Mouse (Mus musculus) embryonic facial prominence, embryonic 11.5 days (tissue): ENCODE measurements around the gene Mtch2. TPM values are rescaled to one million over a fixed set of nuclear protein-coding genes. Genes with fewer than 3 reads are reported as not detected.

Experiments
- ATAC-seq: fragments of 200-750 bp; cut with Nextera tagmentation; replicated peaks from 2 replicates; pipeline ENCODE4 v1.8.0; 2017; ENCODE audit warnings: low read depth; ENCODE audit not compliant: insufficient number of reproducible peaks, low FRiP score, low TSS enrichment
- DNase-seq: peaks from one replicate; pipeline ENCODE4 v3.0.0-alpha.2; 2015; ENCODE audit warnings: low spot score
- H3K27ac ChIP-seq: fragments of 300-500 bp; sonication (generic); replicated peaks from 2 replicates; pipeline ENCODE4 v1.5.1; 2014; ENCODE audit warnings: mild to moderate bottlenecking, low read depth, low read length, control low read depth
- H3K27me3 ChIP-seq: fragments of 300-500 bp; sonication (generic); 2 replicates; pipeline ENCODE4 v1.6.1; 2014; ENCODE audit warnings: mild to moderate bottlenecking, low read length, moderate library complexity, mixed read lengths; ENCODE audit not compliant: control insufficient read depth, insufficient read depth
- H3K36me3 ChIP-seq: fragments of 300-500 bp; sonication (generic); replicated peaks from 2 replicates; pipeline ENCODE4 v1.6.1; 2014; ENCODE audit warnings: low read depth, mild to moderate bottlenecking, low read length, moderate library complexity, mixed read lengths; ENCODE audit not compliant: control insufficient read depth, insufficient read depth
- H3K4me1 ChIP-seq: fragments of 300-500 bp; sonication (generic); 2 replicates; pipeline ENCODE4 v1.6.1; 2014; ENCODE audit warnings: low read length, mixed read lengths; ENCODE audit not compliant: control insufficient read depth, insufficient read depth
- H3K4me2 ChIP-seq: fragments of 300-500 bp; sonication (generic); 2 replicates; pipeline ENCODE4 v1.6.1; 2014; ENCODE audit warnings: low read depth, mild to moderate bottlenecking, control low read depth, low read length, moderate library complexity
- H3K4me3 ChIP-seq: fragments of 300-500 bp; sonication (generic); 2 replicates; pipeline ENCODE4 v1.5.1; 2014; ENCODE audit warnings: low read depth, low read length, control low read depth
- H3K9ac ChIP-seq: fragments of 300-500 bp; sonication (generic); replicated peaks from 2 replicates; pipeline ENCODE4 v1.6.1; 2014; ENCODE audit warnings: mild to moderate bottlenecking, control low read depth, low read length
- H3K9me3 ChIP-seq: fragments of 300-500 bp; sonication (generic); replicated peaks from 2 replicates; pipeline ENCODE4 v1.6.1; 2016; ENCODE audit warnings: mild to moderate bottlenecking, low read length, inconsistent platforms, mixed read lengths; ENCODE audit not compliant: control insufficient read depth
- WGBS: fragments of 180-500 bp; shearing (Covaris S2); extraction: QIAGEN DNeasy Blood & Tissue Kit; methylation state at CpG from one replicate; pipeline ENCODE4 v1.1.7; 2014; 5-methylcytosine and 5-hydroxymethylcytosine counted together
- polyA plus RNA-seq: library from polyadenylated mRNA; unstranded; fragments of >200 nt; fragmentation: Nextera tagmentation; extraction: Ambion mirVana; gene quantifications from 2 replicates; pipeline ENCODE4 v1.2.1, GENCODE M21; 2014

The Mtch2 gene
- polyA plus RNA-seq, 1 experiment from 2014 or later = 239 TPM

DNA sequence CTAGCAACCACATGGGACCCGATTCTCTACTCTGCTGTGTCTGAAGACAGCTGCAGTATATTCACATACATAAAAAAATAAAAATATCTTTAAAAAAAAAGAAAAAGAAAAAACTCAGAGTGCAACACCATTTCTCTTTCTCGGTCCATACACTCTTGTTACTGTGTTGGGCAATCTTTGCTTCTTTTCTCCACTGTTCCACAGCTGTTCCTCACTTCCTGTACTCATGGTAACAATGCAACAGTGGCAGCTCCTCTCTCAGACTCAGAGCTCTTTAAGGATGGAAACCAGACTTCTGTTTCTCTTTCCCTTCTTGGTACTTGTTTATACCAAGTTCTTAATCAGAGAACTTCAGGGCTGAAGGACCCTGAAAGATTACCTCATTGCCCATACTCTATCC, 56.4 kb downstream of the Mtch2 start:
- ATAC-seq (no peak), DNase-seq (no peak)
- Histone ChIP-seq H3K36me3 (peaks cover 2% of the 10 kb centered on the region; the same call in 1 of the 2 replicates), H3K4me3 (peak overlapping the region; percentile 67), H3K27ac (no peak overlapping the region), H3K4me2 (peak overlapping the region; percentile 65), H3K4me1 (no peaks in the 10 kb centered on the region), H3K9ac (peak overlapping the region; percentile 89), H3K9me3 (no peaks in the 10 kb centered on the region), H3K27me3 (no peaks in the 10 kb centered on the region)
- WGBS = 85% methylated on average over 2 of the region's 2 CpGs

DNA sequence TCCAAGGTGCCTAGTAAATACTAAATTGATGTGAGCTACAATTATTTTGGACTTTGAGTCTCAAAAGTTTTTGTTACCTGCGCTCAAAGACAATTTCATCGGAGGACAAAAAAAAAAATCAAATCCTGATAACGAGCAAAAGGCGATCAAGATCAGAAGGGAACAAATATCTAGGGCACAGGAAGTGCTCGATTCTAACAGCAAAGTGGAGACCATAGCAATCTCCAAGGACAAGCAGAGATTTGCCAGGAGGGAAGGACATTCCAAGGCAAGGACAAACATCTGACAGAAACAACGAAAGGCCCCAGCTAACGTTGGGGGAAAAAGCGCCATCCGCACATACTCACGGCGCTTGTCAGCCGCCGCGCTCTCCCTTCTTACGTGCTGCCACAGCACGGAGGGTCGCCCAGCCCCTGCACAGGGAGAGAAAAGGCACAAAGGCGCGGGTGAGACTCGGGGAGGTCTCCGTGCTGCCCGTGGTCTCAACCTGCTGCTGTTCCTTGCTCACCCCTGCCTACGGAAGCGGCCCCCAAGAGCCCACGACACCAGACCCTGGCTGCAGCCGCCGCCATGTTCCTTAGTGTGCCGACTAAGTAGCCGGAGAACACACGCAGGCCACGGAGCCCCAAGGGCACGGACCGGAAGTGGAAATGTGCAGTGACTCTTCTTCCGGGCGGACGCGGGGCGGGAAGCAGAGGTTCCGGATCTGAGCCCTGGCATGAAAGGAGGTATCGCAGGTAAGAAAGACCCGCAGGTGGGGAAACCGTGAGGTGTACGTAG, 57.3 kb downstream of the Mtch2 start, which contains the start of the genes Kbtbd4 and Ndufs3:
TSS of gene Kbtbd4 (plus strand) at position 665 of the 780 bp plus-strand sequence.
TSS of gene Ndufs3 (minus strand) at position 752 of the 780 bp plus-strand sequence.
- H3K27me3 ChIP-seq = no peaks in the 10 kb centered on the region
- peaks cover 5% of the 10 kb centered on the region for H3K36me3 ChIP-seq
- peak within 1 kb of the TSS; percentile 89 for H3K9ac ChIP-seq
- whole genome bisulfite sequencing = under 1% methylated on average over 41 of the region's 43 CpGs
- no peaks in the 10 kb centered on the region for H3K4me1 ChIP-seq
- ATAC-seq (peak; percentile 88), DNase-seq (peak; percentile 95)
- peak within 1 kb of the TSS; percentile 65 for H3K4me2 ChIP-seq
- H3K9me3 ChIP-seq = no peaks in the 10 kb centered on the region
- H3K4me3 ChIP-seq = peak within 1 kb of the TSS; percentile 67
- H3K27ac ChIP-seq = peak within 1 kb of the TSS; percentile 68

DNA sequence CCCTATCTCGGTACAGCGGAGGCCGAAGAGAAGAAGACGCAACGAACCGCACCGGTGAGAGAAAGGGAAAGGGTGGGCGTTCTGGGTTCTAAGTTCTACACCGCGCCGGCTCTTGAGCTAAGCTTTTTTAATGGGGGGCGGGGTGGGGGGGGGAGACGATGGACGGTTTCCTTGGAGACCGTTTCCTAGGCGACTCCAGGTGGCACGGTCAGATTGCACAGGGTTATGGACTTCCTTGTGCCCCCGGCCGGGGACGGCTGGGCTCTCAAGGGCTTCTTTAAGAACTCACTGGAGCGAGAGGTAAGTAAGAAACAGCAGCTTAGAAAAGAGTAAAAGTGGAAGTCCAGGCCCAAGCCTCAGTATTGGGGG, 57.9 kb downstream of the Mtch2 start:
- Histone ChIP-seq H3K27ac (peak overlapping the region; percentile 68), H3K36me3 (peaks cover 9% of the 10 kb centered on the region)
- DNase-seq = peak; percentile 73

GRCm38 (mm10) chr2:90906721-90907120, 59.8 kb downstream of the Mtch2 start:
- no peak overlapping the region for H3K4me2 ChIP-seq
- no peaks in the 10 kb centered on the region for H3K9me3 ChIP-seq
- H3K27me3 ChIP-seq = no peaks in the 10 kb centered on the region
- DNase-seq (no peak), ATAC-seq (no peak)
- peaks cover 7% of the 10 kb centered on the region for H3K36me3 ChIP-seq
- H3K4me3 ChIP-seq = no peak overlapping the region
- H3K9ac ChIP-seq = no peak overlapping the region
- H3K4me1 ChIP-seq = no peaks in the 10 kb centered on the region
- no peak overlapping the region for H3K27ac ChIP-seq
- whole genome bisulfite sequencing = 94% methylated on average over 2 of the region's 2 CpGs

More for the DNA sequence above, 57.9 kb downstream of the Mtch2 start:
- Histone ChIP-seq H3K4me2 (peak overlapping the region; percentile 62), H3K4me3 (peak overlapping the region; percentile 67), H3K27me3 (no peaks in the 10 kb centered on the region), H3K4me1 (no peaks in the 10 kb centered on the region), H3K9me3 (no peaks in the 10 kb centered on the region), H3K9ac (peak overlapping the region; percentile 89)
- ATAC-seq = peak; percentile 68
- under 1% methylated on average over 21 of the region's 21 CpGs for WGBS

DNA sequence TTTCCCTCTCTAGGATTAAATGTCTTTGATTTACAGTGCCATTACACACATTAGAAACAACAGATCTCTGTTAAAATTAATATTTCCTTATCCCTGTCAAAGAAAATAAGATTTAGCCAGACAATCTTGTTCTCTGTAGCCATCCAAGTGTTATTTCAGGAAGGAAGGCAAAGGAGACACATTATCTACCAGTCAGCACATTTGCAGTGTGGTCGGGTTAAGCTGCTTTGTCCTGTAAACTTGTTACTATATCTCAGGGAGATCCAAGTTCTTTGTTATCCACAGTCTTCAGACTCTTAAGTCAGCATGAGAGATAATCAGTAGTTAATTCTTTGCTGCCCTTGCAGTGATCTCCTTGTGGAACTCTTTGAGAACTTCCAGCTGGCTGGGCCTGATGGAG, 63.9 kb downstream of the Mtch2 start:
- H3K9ac ChIP-seq = no peak overlapping the region
- H3K4me2 ChIP-seq = no peak overlapping the region
- ATAC-seq = no peak
- no peak overlapping the region for H3K27ac ChIP-seq
- no peak overlapping the region for H3K4me3 ChIP-seq
- no peak for DNase-seq
- peaks cover 7% of the 10 kb centered on the region for H3K36me3 ChIP-seq
- no peaks in the 10 kb centered on the region for H3K4me1 ChIP-seq
- no peaks in the 10 kb centered on the region for H3K9me3 ChIP-seq
- H3K27me3 ChIP-seq = no peaks in the 10 kb centered on the region
- 84% methylated on average over 1 of the region's 1 CpGs for WGBS

GRCm38 (mm10) chr2:90911668-90912067, 64.7 kb downstream of the Mtch2 start:
- 87% methylated on average over 1 of the region's 1 CpGs for WGBS
- no peak overlapping the region for H3K4me3 ChIP-seq
- no peak overlapping the region for H3K9ac ChIP-seq
- ATAC-seq (no peak), DNase-seq (no peak)
- H3K4me2 ChIP-seq = no peak overlapping the region
- H3K36me3 ChIP-seq = peaks cover 7% of the 10 kb centered on the region
- H3K27ac ChIP-seq = no peak overlapping the region
- no peaks in the 10 kb centered on the region for H3K9me3 ChIP-seq
- H3K4me1 ChIP-seq = no peaks in the 10 kb centered on the region
- H3K27me3 ChIP-seq = no peaks in the 10 kb centered on the region

- WGBS = 91% methylated on average over 2 of the region's 2 CpGs
- Histone ChIP-seq H3K36me3 (peaks cover 7% of the 10 kb centered on the region), H3K4me3 (no peak overlapping the region), H3K27me3 (no peaks in the 10 kb centered on the region), H3K9ac (no peak overlapping the region), H3K27ac (no peak overlapping the region), H3K4me2 (no peak overlapping the region), H3K9me3 (no peaks in the 10 kb centered on the region), H3K4me1 (no peaks in the 10 kb centered on the region; the same call in 1 of the 2 replicates)
- DNase-seq (no peak), ATAC-seq (no peak)
Measured at GRCm38 (mm10) chr2:90913671-90914070, 66.7 kb downstream of the Mtch2 start.

DNA sequence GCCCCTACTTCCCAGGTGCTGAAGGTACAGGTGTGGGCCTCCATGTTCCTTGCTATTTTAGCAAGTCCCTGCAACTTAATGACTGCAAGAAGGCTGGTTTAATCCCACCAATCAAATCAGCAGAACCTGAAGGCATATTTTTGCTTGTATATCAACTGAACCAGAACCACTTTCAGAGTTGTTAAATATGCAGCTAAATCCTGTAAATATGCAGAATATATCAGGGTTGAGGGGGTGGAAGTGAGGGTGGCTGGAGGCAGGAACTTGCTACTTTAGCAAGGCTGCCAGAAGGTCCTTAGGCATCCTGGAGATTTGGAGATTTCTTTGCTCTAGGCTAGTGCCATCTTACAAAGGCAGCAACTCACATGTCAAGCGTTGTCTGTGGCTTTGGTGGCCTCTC, 68.6 kb downstream of the Mtch2 start:
- no peak overlapping the region for H3K27ac ChIP-seq
- no peak overlapping the region for H3K4me3 ChIP-seq
- 82% methylated on average over 1 of the region's 1 CpGs for WGBS
- no peaks in the 10 kb centered on the region for H3K9me3 ChIP-seq
- no peaks in the 10 kb centered on the region; the same call in 1 of the 2 replicates for H3K36me3 ChIP-seq
- no peak overlapping the region; the same call in 1 of the 2 replicates for H3K4me2 ChIP-seq
- no peak overlapping the region for H3K9ac ChIP-seq
- no peaks in the 10 kb centered on the region; the same call in 1 of the 2 replicates for H3K4me1 ChIP-seq
- no peaks in the 10 kb centered on the region for H3K27me3 ChIP-seq
- ATAC-seq (no peak), DNase-seq (no peak)
